Mouse (Mus musculus) cerebellum, adult 2 months (tissue): Measurements from ENCODE around the gene Casz1. TPM values are rescaled to one million over a fixed set of nuclear protein-coding genes. Genes with fewer than 3 reads are reported as not detected.

Experiments used
- DNase-seq, 2 experiments: peaks; one replicate each; pipeline ENCODE4 v3.0.0; 2021
- H3K27ac ChIP-seq: fragments of 200-500 bp; 2 replicates; pipeline ENCODE4 v1.5.1; 2012; ENCODE audit warnings: low read length, control low read depth, inconsistent platforms; ENCODE audit not compliant: insufficient read depth
- H3K27me3 ChIP-seq: fragments of 200-500 bp; 2 replicates; pipeline ENCODE4 v1.6.1; 2012; ENCODE audit warnings: inconsistent platforms, mild to moderate bottlenecking, low read length, moderate library complexity; ENCODE audit not compliant: control insufficient read depth, insufficient read depth
- H3K4me1 ChIP-seq: fragments of 200-500 bp; 2 replicates; pipeline ENCODE4 v1.6.1; 2011; ENCODE audit warnings: low read length; ENCODE audit not compliant: control insufficient read depth, insufficient read depth
- H3K4me3 ChIP-seq: fragments of 200-500 bp; replicated peaks from 2 replicates; pipeline ENCODE3; 2011; ENCODE audit warnings: mild to moderate bottlenecking, low read depth, low read length, control low read depth; ENCODE audit not compliant: insufficient read depth
- CTCF ChIP-seq: fragments of 200-500 bp; IDR thresholded peaks from 2 replicates; pipeline ENCODE4 v1.5.1; 2011; ENCODE audit warnings: low read depth, mild to moderate bottlenecking, control low read depth, low read length, moderate library complexity, borderline replicate concordance; ENCODE audit not compliant: insufficient read depth
- POLR2A ChIP-seq: fragments of 200-500 bp; IDR thresholded peaks from 2 replicates; pipeline ENCODE4 v1.6.1; 2011; ENCODE audit warnings: low read length, control low read depth, borderline replicate concordance; ENCODE audit not compliant: insufficient read depth
- WGBS: fragments of 180-500 bp; shearing (Covaris S2); methylation state at CpG from one replicate; pipeline ENCODE4 v1.1.7; 2018; 5-methylcytosine and 5-hydroxymethylcytosine counted together
- polyA plus RNA-seq: library from polyadenylated mRNA; depleted of rRNA; stranded (reverse); fragments of >200 nt; gene quantifications from 2 replicates; pipeline ENCODE4 v1.2.3, GENCODE M21; 2012

Casz1 gene
- polyA plus RNA-seq, 1 experiment = 1.5 TPM

- Histone ChIP-seq H3K4me1 (peaks cover 9% of the 10 kb centered on the region), H3K27me3 (no peaks in the 10 kb centered on the region), H3K4me3 (no peak overlapping the region), H3K27ac (no peak overlapping the region)
- no peak for TF ChIP-seq CTCF
- TF ChIP-seq POLR2A = no peak
- WGBS = 54% methylated on average over 14 of the region's 14 CpGs
- no peak for DNase-seq
Measured at GRCm38 (mm10) chr4:148973387-148973786, 169.2 kb downstream of the Casz1 start.

- DNase-seq = peak; percentile 30 to 42
- TF ChIP-seq CTCF (no peak), POLR2A (no peak)
- Histone ChIP-seq H3K4me3 (no peak overlapping the region), H3K27ac (no peak overlapping the region), H3K27me3 (no peaks in the 10 kb centered on the region), H3K4me1 (peaks cover 9% of the 10 kb centered on the region)
- 34% methylated on average over 7 of the region's 7 CpGs for WGBS
Measured at GRCm38 (mm10) chr4:148974833-148975232, 170.6 kb downstream of the Casz1 start.

- 76% methylated on average over 9 of the region's 9 CpGs for WGBS
- no peaks in the 10 kb centered on the region for H3K27me3 ChIP-seq
- no peak overlapping the region for H3K4me3 ChIP-seq
- H3K4me1 ChIP-seq = peaks cover 9% of the 10 kb centered on the region
- no peak overlapping the region for H3K27ac ChIP-seq
- no peak for TF ChIP-seq POLR2A
- no peak for TF ChIP-seq CTCF
- DNase-seq = no peak
Measured at GRCm38 (mm10) chr4:148978221-148978855, 174.1 kb downstream of the Casz1 start.

- DNase-seq = no peak
- no peak for TF ChIP-seq CTCF
- TF ChIP-seq POLR2A = no peak
- H3K4me1 ChIP-seq = peaks cover 9% of the 10 kb centered on the region
- no peak overlapping the region for H3K4me3 ChIP-seq
- H3K27ac ChIP-seq = no peak overlapping the region
- WGBS = 90% methylated on average over 11 of the region's 11 CpGs
- H3K27me3 ChIP-seq = no peaks in the 10 kb centered on the region
Measured at GRCm38 (mm10) chr4:148978926-148979325, 174.7 kb downstream of the Casz1 start.

GRCm38 (mm10) chr4:148979837-148980236, 175.6 kb downstream of the Casz1 start:
- Histone ChIP-seq H3K27me3 (no peaks in the 10 kb centered on the region), H3K4me1 (peaks cover 6% of the 10 kb centered on the region), H3K27ac (no peak overlapping the region), H3K4me3 (no peak overlapping the region)
- 68% methylated on average over 11 of the region's 11 CpGs for WGBS
- no peak for DNase-seq
- no peak for TF ChIP-seq CTCF

- H3K4me3 ChIP-seq = no peak overlapping the region
- DNase-seq = no peak
- no peaks in the 10 kb centered on the region for H3K4me1 ChIP-seq
- no peaks in the 10 kb centered on the region for H3K27me3 ChIP-seq
- no peak overlapping the region for H3K27ac ChIP-seq
- TF ChIP-seq CTCF (no peak), POLR2A (no peak)
- 63% methylated on average over 6 of the region's 6 CpGs for WGBS
Measured at GRCm38 (mm10) chr4:148982274-148982673, 178.0 kb downstream of the Casz1 start.

- Histone ChIP-seq H3K27ac (no peak overlapping the region), H3K27me3 (no peaks in the 10 kb centered on the region), H3K4me1 (no peaks in the 10 kb centered on the region), H3K4me3 (no peak overlapping the region)
- DNase-seq = no peak
- no peak for TF ChIP-seq POLR2A
- TF ChIP-seq CTCF = no peak
- WGBS = 79% methylated on average over 19 of the region's 19 CpGs
Measured at GRCm38 (mm10) chr4:148984701-148985540, 180.7 kb downstream of the Casz1 start.
